Mouse (Mus musculus): ENCODE data around the gene Agpat1.

Gene Agpat1

DNA sequence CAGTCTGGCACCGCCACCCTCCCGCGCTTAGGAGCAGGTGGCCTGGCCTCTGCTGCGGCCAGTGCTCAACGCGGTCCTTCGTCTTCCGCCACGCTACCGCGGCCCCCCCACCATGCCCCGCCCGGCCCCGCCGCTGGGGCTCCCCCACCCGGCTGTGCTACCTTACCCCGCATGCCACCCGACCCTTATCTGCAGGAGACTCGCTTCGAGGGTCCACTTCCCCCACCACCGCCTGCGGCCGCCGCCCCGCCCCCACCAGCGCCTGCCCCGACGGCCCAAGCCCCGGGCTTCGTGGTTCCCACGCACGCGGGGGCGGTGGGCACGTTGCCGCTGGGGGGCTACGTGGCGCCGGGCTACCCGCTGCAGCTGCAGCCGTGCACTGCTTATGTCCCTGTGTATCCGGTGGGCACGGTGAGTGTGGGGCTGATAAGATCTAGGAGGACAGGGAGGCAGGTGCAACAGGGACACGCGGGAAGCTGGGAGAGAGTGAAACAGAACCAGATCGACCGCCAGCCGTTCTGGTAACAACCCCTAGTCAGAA lies 26.8 kb downstream of the Agpat1 start:
- no peak for DNase-seq (ENCODE audit: low spot score in 2 of 2)

GRCm38 (mm10) chr17:34631647-34632046 lies 27.6 kb downstream of the Agpat1 start:
- DNase-seq (ENCODE audit: low spot score in 2 of 2): no peak

DNA sequence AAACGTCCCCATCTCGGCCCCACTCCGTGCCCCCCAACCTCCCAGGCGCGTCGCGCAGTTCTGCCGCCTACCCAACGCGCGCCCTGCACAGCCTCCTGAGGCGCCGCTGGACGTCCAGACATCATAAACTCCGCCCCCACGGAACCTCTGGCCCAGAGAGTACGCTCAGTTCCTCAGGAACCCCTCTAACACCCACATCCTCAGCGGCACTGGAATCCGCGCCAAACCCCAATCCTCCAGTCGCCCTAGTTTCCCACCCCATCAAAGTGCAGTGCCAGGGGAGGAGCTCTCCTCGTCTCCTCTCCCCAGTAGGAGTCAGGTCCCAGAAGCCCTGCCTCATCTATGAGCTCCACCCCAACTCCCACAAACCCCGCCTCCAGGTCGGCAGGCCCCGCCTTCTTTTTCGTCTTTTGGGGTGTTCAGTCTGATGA lies 28.2 kb downstream of the Agpat1 start:
- DNase-seq (ENCODE audit: low spot score in 2 of 2): no peak

- no peak for DNase-seq (ENCODE audit: low spot score in 2 of 2)
Measured at GRCm38 (mm10) chr17:34635671-34636070, 31.6 kb downstream of the Agpat1 start.

- DNase-seq (ENCODE audit: low spot score in 2 of 2): no peak
Measured at GRCm38 (mm10) chr17:34637459-34637858, 33.4 kb downstream of the Agpat1 start.

- DNase-seq (ENCODE audit: low spot score in 2 of 2): no peak
Measured at GRCm38 (mm10) chr17:34639461-34640255, 35.6 kb downstream of the Agpat1 start.

GRCm38 (mm10) chr17:34640778-34641601 lies 36.9 kb downstream of the Agpat1 start:
- peak in 1 of 2 experiments; percentile 55 for DNase-seq (ENCODE audit: low spot score in 2 of 2)

DNA sequence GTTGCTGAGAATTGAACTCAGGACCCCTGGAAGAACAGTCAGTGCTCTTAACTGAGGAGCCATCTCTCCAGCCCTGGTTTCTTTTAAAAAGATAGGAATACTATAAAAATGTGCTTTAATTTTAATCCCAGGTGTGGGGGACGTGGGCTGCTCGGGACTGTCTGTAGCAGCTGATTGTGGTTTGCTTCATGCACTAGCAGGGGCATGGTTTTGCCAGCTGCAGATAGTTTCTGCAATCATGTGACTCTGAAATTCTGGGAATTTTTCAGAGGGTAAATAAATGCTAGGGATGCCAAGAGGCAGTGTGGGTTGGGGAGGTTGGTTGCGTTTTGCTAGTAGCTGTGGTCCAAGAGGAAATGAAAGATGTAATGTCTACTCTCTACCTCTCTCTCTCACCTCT lies 37.9 kb downstream of the Agpat1 start:
- DNase-seq (ENCODE audit: low spot score in 2 of 2): no peak

GRCm38 (mm10) chr17:34643379-34643778 lies 39.3 kb downstream of the Agpat1 start:
- no peak for DNase-seq (ENCODE audit: low spot score in 2 of 2)

DNA sequence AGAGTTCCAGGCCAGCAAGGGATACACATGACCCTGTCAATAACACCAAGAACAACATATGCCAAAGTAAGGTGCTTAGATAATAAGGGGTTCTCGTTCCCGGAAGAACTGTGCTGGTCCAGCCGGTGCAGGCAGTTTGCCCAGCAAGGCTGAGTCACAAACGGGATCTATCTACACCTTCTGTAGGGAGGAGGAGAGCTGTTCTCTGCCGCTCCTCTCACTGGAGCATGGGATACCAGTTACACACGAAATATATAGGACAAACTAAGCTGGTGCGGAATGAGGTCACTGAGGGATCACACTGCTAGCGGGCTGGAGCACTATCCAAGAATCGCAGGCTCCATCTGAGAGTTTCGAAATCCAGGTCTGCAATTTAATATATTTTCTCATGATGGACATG lies 39.9 kb downstream of the Agpat1 start:
- no peak for DNase-seq (ENCODE audit: low spot score in 2 of 2)

DNA sequence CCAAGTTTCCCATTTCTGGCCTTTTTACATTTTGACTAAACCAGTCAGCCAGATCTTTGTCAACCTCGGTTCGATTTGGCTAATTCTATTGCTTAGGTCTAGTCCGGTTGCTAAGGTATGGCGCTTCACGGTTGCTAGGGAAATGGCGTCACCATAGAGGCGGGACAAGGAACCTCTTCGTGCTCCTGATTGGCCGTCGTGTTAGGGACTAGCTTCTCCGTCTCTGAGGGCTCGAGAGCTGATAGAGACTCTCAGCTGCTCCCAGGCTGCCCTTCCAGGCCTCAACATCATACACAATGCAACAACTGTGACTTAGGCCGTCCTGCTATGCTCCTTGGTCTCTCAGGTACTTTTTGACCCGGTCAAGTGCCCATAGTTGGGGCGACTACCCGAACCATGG lies 40.5 kb downstream of the Agpat1 start, which contains the start of gene Fkbpl:
Fkbpl (plus strand) TSS at position 157 of the 400 bp plus-strand sequence.
- DNase-seq (ENCODE audit: low spot score in 2 of 2): peak; percentile 90 to 94

GRCm38 (mm10) chr17:34645256-34645829 lies 41.3 kb downstream of the Agpat1 start:
- DNase-seq (ENCODE audit: low spot score in 2 of 2): no peak

GRCm38 (mm10) chr17:34645831-34646511 lies 41.9 kb downstream of the Agpat1 start:
- no peak for DNase-seq (ENCODE audit: low spot score in 2 of 2)

DNA sequence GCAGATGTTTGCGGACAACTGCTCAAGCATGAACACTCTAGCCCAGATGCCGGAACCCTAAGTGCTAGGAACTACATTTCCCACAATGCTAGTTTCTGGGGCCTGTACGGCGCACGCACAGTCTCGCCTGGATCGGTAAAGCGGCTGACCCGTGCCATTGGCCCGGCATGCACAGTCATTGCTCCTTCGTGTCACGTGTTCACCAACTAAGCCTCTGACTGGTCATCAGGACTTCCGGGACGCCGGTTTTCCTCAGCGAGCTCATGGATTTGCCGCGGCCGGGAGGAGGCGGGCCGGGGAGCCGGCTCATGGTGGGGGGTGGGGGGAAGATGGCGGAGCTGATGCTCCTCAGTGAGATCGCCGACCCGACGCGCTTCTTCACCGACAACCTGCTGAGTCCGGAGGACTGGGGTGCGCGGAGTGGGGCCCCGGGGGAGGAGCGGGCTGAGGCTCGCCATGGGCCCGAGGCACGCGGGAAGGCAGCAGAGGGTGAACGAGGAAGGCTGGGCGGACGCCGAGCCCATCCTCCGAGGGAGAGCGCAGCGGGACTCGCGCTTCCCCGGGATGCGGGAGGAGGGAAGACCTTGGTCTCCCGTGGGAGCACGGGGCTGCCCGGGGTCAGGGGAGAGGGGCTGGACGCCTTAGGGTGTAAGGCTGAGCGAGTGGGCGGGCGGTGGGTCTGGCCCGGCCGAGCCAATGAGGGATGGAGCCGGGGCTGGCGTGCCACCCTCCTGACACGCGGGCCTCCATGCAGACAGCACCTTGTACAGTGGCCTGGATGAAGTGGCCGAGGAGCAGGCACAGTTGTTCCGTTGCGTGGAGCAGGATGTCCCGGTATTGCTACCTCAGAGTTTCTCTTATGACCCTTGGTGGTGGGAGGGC lies 43.1 kb downstream of the Agpat1 start, which contains the start of gene Atf6b:
Atf6b (plus strand) TSS at position 241 of the 882 bp plus-strand sequence.
- DNase-seq (ENCODE audit: low spot score in 2 of 2): peak; percentile 81 to 91

DNA sequence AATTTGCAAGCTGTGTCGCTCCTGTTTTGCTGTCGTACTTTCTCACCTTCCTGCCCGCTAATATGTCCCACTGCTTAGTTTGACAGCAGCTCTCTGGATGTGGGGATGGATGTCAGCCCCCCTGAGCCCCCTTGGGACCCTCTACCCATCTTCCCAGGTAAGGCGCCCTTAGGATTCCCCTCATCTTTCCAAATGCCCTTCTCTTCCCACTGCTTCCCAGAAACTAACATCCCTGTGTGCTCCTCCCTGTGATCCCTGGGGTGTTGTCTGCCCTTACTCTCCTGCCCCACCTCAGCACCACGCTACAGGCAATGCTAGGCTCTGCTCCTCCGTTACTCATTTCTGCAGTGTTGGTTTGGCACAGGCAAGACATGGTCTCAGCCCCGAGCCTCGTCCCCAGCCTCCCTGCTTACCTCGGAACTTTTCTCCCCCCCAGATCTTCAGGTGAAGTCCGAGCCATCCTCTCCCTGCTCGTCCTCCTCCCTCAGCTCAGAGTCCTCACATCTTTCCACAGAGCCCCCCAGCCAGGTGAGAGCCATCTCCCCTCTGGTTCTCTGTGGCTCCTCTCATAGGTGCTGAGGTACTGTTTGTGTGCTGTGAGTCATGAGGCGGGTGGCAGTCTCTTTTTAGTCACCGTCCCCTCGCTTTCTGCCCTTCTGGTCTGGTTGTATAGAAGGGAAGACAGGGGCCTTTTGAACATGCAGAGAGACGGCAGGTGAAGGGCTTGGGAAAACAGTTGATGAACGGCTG lies 44.3 kb downstream of the Agpat1 start:
- no peak for DNase-seq (ENCODE audit: low spot score in 2 of 2)

DNA sequence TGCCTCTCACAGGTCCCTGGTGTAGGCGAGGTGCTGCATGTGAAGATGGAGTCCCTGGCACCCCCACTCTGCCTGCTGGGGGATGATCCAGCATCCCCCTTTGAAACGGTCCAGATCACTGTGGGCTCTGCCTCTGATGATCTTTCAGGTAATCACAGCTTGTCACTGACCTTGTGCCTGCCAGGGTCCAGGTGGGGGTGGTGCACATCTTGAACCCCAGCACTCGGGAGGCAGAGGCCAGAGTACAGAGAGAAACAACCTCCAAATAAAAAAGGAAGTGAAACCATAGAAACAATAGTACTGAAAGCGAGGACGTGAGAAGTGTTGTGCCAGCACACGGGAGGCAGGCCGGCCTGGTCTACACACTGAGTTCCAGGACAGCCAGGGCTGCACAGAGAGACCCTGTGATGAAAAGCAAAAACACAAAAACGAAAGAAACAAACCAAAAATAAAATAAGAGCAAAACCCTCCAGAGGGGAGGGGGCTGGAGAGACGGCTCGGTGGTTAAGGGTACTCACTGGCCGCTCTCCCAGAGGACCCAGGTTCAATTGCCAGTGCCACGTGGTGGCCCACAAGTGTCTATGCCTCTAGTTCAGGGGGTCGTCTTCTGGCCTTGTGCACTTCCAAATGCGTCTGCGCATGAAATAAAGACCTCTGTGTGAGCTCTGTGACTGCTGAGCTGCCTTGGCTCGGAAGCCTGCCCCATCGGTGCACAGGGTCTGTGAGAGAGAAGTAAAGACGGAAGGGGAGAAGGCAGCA lies 45.2 kb downstream of the Agpat1 start:
- DNase-seq (ENCODE audit: low spot score in 2 of 2): no peak

- DNase-seq (ENCODE audit: low spot score in 2 of 2): no peak
Measured at GRCm38 (mm10) chr17:34650781-34651180, 46.7 kb downstream of the Agpat1 start.

DNA sequence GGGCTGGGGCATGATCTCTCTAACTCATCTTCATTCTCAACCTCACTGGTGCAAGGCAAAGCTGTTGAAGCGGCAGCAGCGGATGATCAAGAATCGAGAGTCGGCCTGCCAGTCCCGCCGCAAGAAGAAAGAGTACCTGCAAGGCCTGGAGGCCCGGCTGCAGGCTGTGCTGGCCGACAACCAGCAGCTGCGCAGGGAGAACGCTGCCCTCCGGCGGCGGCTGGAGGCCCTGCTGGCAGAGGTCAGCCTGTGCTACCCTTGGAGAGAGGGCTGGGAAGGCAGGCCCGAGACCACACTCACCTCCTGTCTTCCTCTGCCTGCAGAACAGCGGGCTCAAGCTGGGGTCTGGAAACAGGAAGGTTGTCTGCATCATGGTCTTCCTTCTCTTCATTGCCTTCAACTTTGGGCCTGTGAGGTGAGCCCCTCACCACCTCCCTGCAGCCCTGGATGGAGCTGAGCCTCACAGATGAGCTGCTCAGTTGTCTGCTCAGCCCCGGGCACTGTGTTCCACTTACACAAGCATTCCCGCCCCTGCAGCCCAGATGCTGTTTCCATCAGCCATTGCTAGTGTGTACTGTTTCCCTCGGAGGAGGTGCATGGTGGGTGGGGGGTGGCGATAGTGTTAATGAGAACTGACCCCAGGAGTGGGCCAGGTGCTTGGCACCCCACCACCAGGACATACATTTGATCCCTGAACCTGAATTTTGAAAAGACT lies 47.6 kb downstream of the Agpat1 start:
- no peak for DNase-seq (ENCODE audit: low spot score in 2 of 2)

Measured in cerebellum, postnatal 4 days (tissue).